Mouse (Mus musculus): ENCODE data around the gene Calr3.
A peak's percentile ranks its signal among the peaks of the same experiment; 100 is the strongest.

Calr3 gene

GRCm38 (mm10) chr8:72434952-72435351 is 8.7 kb downstream of the Calr3 start:
- no peak for DNase-seq

GRCm38 (mm10) chr8:72429676-72430075 is 14.0 kb downstream of the Calr3 start:
- no peak for DNase-seq

- no peak for DNase-seq
These were observed 20.7 kb downstream of the Calr3 start for GRCm38 (mm10) chr8:72422926-72423325.

- peak; percentile 100 for DNase-seq
These were observed 22.0 kb downstream of the Calr3 start, which contains the start of gene Eps15l1 for GRCm38 (mm10) chr8:72421362-72422335. Gene Eps15l1 (minus strand): TSS chr8:72421460.

GRCm38 (mm10) chr8:72420571-72421361 is 22.9 kb downstream of the Calr3 start:
- DNase-seq, result peak; percentile 54

GRCm38 (mm10) chr8:72418073-72418472 is 25.6 kb downstream of the Calr3 start:
- no peak for DNase-seq

- no peak for DNase-seq
These were observed 28.4 kb downstream of the Calr3 start for GRCm38 (mm10) chr8:72415252-72415651.

- no peak for DNase-seq
These were observed 29.8 kb downstream of the Calr3 start for GRCm38 (mm10) chr8:72413839-72414238.

GRCm38 (mm10) chr8:72409443-72409842 is 34.2 kb downstream of the Calr3 start:
- no peak for DNase-seq

- no peak for DNase-seq
These were observed 35.8 kb downstream of the Calr3 start for GRCm38 (mm10) chr8:72407878-72408277.

- DNase-seq, result no peak
These were observed 40.7 kb downstream of the Calr3 start for GRCm38 (mm10) chr8:72402981-72403380.

GRCm38 (mm10) chr8:72401381-72401780 is 42.3 kb downstream of the Calr3 start:
- no peak for DNase-seq

- DNase-seq, result no peak
These were observed 57.9 kb downstream of the Calr3 start for GRCm38 (mm10) chr8:72385737-72386136.

- DNase-seq, result no peak
These were observed 61.3 kb downstream of the Calr3 start for GRCm38 (mm10) chr8:72382395-72382794.

- DNase-seq, result no peak
These were observed 63.0 kb downstream of the Calr3 start for GRCm38 (mm10) chr8:72380656-72381055.

GRCm38 (mm10) chr8:72376900-72377299 is 66.8 kb downstream of the Calr3 start:
- no peak for DNase-seq

GRCm38 (mm10) chr8:72376309-72376708 is 67.4 kb downstream of the Calr3 start:
- DNase-seq, result no peak

- no peak for DNase-seq
These were observed 68.5 kb downstream of the Calr3 start for GRCm38 (mm10) chr8:72375161-72375560.

Measured in right cerebral cortex, postnatal 14 days (tissue).